Mouse (Mus musculus) cerebellum, adult 8-10 months (tissue): ENCODE measurements around the gene Nkx6-2.
A peak's percentile ranks its signal among the peaks of the same experiment; 100 is the strongest.

Experiments
- DNase-seq: peaks from one replicate; pipeline ENCODE4 v3.0.0; 2022

The Nkx6-2 gene

DNA sequence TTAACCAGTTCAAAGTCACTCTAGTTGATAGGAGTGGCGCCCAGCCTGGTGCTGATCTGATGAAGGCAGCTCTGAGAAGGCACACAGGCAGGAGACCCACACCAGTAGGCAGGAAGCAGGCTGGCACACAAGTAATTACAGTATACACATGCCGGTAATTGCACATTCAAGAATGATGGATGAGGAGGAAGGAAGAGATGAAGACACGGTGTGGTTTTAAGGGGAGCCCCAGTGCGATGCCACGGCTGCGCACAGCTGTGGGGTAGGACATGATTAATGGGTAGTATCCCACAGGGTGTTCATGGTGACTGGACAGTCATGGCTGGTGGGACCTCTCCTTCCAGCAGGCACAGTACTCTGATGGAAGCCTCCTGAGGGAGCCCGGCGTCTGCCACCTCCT, 16.1 kb downstream of the Nkx6-2 start:
- no peak for DNase-seq

DNA sequence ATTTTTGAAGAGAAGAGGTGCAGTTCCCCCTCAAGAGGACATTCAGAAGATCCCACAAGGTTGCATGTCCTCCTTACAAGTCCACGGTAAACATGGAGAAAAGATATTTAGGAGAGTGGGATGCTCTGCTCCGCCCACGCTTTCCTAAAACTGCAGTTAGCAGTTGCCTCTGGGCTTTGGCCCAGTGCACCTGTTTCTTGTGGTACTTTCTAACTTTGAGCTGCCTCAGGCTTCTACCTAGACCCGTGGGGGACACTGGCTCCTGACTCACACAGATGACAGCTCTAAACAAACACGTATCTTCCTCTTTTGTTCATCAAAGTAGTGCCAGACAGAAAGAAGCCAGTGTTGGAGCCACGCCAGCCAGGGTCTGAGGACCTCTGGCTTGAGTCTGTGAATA, 16.6 kb downstream of the Nkx6-2 start:
- DNase-seq: no peak

DNA sequence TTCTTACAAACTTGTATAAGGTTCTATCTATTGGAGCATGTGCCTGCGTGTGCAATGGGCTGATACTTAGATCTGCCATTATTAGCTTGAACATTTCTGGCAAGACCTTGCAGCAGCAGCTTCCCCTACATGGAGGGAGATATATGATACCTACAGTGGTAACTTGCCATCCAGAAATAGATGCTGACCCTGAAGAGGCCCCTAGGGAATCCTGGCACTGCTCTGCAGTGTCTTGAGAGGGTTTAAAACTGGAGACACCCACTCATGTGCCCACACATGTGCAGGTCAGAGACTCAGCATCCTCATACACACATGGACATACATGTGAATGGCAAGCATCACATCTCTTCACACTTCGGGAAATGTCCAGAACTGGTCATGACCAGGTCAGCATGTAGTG, 18.4 kb downstream of the Nkx6-2 start:
- DNase-seq: no peak

DNA sequence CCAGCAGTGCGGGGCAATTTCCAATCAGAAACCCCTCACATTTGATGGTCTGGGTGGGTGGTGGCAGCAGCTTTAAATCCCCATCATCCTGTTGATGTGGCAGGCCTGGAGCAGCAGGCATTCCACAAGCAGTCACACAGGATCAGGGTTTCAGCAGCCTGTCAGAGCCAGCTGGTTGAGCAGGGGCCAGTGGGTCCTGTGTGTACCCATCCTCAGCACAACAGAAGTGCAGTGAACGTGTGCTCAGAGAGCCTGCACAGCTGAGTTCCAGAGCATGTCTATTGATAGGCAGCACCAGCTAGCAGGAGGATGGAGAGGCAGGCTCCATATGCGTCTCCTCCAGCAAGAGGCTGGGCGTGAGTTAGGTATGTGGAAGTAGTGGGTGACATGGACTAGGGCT, 19.2 kb downstream of the Nkx6-2 start:
- DNase-seq: no peak

DNA sequence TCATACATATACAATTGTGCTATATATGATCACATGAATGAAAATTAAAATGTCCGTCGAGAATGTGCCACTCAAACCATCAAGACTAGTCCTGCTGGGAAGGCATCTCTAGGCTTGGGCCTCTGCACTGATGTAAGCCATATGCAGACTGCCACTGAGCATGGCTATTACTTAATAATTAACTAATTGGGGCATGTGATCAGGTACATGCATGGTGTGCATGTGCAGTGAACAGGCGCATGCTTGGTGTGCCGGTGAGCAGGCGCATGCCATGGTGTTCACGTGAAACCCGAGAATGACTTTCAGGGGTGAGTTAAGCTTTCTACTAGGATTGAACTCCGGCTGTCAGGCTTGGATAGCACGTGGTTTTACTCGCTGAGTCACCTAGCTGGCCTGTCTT, 22.9 kb downstream of the Nkx6-2 start:
- no peak for DNase-seq

DNA sequence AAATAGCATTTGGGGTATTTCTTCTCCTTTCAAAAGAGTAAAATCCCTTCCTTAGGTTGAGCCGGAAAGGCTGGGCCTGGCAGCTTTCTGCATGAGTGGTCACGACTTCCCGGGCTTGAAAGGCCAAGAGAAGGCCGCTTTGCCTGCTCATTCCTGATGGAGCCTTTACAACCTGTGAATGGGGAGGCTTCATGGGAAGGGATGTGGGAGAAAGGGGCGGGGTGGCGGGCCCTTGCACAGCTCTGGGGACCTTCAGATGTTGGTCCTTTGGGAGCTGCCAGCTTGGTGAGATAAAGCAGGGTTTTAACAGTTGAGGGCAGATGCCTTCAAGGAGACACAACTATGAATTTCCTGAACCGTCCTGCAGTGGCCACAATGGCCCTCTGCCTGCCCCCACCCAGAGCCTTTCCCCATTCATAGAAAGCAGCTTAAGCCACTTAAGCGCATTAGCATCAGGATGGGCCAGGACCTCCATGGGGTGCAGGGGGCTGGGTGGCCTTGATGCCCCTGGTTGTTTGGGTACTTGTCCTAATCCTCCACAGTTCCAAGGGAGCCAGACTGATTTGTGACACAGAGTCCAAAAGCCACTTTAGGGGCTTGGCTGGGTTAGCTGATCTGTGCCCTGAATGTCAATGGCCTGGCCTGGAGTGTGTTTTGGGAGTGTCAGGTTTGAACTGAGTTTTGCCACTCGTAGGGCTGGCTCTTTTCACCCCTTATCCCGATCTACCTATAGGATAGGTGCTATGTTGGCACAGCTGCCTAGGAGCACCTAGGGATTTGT, 25.7 kb downstream of the Nkx6-2 start:
- no peak for DNase-seq

DNA sequence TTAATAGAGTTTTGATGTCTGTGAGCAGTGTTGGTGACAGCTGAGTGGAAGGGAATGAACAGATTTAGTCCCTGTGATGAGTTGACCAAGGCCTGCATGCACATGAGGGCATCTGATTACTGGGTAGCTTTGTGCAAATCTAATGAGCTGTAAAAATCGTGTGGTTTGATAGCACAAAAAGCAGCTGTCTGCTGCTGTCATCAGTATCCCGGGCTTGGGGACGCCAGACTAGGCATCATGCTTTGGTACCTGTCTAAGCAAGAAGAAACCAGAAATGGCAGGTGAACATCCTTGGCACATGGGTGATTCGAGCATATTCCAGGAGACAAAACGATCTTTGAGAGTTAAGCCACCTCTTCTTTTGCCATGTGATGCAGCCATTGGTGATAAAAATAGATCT, 26.3 kb downstream of the Nkx6-2 start:
- no peak for DNase-seq

DNA sequence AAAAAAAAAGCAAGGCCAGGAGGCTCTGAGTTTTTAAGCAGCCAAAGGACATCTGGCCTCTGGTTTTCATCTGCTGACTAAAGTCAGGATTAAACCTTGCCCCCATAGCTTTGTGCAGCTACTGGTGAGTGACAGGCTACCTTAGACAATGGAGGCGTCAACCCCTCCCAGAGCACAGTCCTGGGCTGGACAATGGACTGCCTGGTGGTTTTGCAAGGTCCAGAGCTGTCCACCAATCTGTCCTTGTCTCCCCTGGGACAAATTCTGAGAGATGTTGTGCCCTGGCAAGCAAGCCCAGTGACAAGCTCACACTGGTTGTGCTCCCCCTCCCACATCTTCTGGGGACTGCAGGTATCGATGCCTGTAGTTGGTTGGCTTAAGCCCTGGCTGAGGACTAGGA, 31.1 kb downstream of the Nkx6-2 start:
- no peak for DNase-seq

DNA sequence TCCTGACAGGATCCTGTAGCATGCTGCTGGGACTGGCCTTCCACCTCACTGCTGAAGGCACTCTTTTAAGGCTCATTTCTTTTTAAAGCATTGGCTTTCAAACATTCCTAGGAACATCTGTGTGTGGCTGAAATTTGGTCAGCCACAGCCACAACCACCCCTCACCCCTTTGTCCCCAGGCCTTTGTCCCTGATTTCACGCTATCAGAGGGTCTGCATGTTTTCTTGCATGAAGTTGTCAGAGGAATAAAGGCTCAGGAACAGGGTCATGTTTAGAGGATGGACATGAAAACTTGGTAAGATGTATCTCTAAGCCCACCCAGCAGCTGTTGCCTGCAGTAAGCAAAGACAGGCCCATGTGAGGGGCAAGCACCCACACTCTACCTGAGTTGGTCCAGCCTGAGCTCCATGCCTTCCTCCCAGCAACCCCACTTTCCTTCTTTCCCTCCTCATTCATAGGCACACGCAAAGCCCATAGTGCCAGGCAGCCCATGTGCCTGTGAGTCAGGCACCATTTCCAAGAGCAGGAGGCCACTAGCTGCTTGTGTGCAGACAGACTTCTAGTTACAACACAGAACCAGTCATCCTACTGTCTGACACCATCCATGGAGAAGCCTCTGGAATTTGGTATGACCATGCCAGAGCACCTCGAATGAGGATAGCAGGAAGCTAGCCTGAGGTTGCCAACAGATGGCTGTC, 32.4 kb downstream of the Nkx6-2 start:
- no peak for DNase-seq

DNA sequence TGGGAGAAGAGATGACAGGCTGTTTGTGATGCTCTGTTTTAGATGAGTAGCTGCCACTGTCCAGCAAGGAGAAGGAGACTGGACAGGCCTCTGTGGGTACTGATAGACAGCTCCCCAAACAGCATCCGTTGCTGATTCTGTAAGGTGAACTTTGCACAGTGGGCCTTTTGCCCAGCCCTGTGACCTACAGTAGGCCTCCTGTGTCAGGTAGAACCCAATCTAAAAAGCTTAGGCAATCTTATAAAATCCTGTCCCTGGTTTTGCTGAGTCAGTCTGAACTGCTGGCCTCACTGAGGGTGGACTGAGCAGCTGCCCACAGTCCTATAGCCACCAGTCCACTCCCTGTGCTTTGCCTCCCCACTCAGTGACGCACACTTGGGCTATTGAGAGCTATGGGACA, 35.3 kb downstream of the Nkx6-2 start:
- DNase-seq: no peak

DNA sequence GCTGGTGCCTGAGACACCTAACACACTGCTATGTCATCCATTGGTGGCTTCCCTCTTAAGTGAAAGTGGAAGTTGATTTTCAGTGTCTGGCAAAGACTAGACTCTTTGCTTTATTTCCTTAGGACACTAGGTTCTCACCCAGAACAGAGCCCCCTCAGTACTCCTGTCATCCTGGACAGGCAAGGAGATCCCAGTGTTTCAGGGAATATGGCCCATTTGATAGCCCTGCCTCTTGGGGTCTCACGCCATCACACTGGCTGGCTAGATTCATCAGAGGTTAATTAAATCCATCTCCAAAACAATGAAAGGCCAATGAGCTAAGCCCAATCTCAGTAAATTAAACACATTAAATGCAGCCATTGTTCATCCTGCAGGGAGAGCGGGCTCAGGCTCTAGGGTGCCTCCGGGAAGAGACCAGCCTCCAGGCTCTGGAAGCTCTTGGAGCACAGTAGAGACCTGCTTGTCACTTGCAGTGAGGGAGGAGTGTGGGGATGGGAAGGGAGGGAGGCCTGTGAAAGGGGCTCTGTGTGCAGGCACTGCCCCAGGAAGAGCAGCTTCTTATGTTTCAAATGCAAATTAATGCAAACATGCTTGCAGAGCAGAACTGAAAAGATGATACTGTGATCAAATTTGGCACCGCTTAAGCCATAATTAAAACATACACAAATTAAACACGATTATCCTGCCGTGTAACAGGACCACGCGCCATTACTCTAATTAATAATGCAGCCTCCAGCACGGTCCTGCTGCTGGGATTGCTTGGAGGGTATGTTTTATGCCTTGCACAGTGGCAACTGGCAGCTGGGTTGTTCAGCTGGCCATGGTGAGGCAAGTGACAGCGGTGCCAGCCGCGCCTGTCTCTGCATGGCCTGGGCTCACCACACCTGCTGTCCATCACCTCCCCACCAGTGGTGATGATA, 37.6 kb downstream of the Nkx6-2 start:
- DNase-seq: no peak

DNA sequence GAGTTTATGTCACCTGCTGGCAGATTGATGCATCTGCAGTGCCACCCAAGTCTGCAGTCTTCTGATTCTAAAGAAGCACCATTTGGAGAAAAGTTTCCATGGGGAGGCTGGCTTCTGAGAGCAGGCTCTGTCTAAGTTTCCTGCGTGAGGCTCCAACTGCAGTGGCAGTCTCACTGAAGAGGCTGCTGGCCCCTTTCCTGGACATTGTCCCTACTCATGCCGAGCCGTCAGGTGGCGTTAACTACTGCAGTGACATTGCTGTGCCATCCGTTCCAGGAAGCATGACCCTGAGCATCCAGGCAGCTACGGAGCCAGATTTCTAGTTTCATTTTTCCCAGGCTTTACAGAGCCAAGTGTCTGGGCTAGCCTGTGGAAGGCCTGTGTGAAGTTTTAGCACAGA, 41.2 kb downstream of the Nkx6-2 start:
- DNase-seq: peak; percentile 53

DNA sequence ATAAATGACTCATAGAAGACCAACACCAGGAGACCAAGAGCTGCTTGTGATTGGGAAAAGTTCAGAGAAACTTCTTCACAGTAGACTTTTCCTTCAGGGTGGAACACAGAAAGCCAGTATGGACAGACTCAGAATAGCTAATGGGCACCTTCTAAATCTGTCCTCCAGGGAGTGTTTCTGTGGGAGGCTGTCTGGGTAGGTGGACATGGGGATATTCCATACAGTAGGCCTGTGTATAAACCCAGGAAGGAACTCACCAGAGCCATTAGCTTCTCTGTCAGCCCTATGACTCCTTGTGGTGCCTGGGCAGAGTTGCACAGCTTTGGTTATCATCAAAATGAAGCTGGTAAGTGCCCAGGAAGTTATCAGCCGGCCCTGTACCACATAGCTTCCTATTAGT, 42.0 kb downstream of the Nkx6-2 start:
- DNase-seq: no peak

DNA sequence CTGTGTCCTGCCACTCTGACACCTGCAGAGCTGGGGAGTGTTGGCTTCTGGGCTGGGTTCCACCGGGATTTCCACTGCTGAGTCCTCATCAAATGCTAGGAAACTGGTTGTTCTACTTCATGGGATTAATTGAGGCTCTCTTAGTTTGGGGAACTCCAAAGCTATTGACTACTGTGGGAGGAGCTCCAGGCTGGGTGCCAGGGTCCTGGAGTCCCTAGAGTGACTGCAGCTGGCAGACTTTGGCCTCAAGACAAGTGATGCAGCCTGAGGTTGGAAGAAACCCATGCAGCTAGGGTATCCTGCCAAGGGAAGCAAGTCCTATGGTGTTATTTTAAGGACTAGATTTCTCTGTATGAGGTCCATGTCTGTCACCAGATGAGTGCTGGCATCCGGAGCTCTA, 44.1 kb downstream of the Nkx6-2 start:
- DNase-seq: no peak

DNA sequence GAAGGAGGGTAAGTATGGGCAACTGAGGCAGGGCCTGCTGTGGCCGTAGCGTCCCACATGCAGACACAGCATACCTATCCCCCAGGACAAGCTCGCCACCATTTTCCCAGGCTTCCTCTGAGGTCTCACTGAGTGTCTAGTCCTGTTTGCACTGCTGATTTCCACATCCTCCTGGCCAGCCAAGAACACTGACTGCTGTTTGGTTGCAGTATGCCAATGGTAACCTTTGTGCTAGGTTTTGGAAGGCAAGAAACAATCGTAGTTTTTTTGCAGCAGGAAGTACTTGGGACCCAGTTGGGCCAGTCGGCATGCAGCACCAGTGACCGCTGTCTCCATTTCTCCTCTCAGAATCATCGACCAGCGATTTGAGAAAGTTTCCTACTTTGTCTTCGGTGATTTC, 44.8 kb downstream of the Nkx6-2 start:
- DNase-seq: no peak

DNA sequence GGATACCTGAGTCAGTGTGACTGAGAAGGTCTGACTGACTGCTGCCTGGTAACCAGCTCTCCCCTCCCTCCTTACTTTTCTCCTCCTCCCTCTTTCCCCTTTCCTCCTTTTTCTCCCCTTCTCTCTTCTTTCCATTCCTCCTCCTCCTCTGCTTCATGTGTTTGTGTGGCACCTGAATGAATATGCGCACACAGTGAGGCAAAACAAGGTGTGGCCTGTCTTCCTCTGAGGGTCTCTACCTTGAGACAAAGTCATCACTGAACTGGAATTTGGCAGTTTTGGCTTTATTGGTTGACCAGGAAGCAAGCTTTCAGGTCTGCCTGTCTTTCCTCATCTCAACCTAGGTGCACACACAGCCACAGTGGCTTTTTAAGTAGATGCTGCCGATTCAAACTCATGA, 45.8 kb downstream of the Nkx6-2 start:
- DNase-seq: no peak

DNA sequence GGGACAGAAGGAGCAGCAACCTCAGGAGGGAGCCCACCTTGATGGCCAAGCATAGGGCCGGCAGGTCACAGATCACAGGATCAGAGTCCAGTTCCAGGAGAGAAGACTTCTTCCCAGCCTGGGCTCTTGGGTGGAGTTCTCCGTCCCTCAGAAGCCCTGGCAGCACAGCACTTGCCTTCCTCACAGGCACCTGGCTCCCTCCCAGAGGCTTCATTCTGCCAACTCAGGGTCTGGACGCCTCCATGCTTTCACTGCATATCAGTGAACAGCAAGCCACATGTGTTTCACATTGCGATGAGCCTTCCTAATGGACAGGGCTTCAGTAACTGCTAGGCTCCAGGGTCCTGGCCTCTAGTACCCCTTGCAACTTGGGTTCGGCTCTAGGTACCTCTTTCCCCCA, 46.3 kb downstream of the Nkx6-2 start:
- DNase-seq: no peak

DNA sequence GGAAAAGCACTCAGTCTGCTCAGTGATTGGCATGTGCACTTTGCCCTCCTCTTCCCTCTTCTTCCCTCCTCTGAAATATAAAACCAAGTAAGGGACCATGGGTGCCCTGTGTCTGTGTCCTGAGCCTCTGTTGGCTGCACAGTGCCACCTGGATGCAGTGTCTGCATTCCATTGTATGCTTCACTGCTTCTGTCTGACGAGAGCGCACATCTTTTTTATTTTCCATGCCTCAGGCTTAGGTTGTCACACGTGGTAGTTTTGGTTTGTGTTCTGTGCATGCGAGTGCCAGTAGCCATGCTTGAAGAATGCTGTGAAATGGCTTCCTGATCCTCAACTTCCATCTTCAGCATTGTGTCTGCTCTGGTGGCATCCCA, 51.2 kb downstream of the Nkx6-2 start:
- no peak for DNase-seq

DNA sequence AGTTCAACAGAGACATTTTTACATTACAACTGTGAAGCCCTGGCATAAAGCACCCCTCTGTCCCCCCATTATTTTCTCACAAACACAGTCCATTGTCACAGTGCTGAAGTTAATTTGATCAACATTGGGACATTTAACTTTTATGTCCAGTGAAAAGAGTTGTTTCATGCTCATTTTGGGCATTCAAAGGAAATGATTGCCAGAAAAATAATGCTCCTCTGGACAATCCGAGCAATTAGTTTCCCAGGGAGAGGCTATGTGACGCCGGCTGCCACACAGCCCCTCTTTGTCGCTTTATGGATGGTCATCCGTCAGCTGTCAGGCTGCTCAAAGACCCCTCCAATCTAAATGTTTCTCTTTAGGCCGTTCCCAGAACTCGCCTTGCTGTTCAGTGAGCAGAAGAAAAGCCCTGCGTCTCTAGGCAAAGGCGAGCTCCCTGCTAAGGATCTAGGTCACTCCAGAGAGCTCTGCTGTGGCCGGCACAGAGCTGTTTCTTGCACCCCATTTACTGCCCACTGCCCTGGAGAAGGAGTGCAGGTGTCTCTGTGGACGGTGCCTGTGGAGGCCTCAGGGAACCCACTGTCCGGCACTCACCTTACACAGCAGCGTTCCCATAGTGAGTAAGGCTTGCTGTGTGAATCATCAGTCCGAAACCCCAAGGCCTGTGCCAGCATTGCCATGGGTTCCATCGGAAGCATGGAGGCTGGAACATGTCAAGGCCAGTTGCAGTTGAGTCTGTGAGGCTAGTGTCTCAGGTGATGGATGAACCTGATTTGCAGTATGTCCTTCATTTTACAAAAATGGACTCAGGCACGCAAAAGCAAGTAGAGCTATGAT, 51.8 kb downstream of the Nkx6-2 start:
- DNase-seq: no peak
